Mouse (Mus musculus): ENCODE data around the gene Megf11.

Megf11 gene

GRCm38 (mm10) chr9:64528061-64528460 is 142.6 kb downstream of the Megf11 start:
- DNase-seq = no peak

- DNase-seq = no peak
Observed at GRCm38 (mm10) chr9:64528595-64528994, 143.2 kb downstream of the Megf11 start.

GRCm38 (mm10) chr9:64531935-64532334 is 146.5 kb downstream of the Megf11 start:
- no peak for DNase-seq

- no peak for DNase-seq
Observed at GRCm38 (mm10) chr9:64532711-64533242, 147.4 kb downstream of the Megf11 start.

- no peak for DNase-seq
Observed at GRCm38 (mm10) chr9:64533488-64534119, 148.2 kb downstream of the Megf11 start.

GRCm38 (mm10) chr9:64534313-64534712 is 148.9 kb downstream of the Megf11 start:
- no peak for DNase-seq

GRCm38 (mm10) chr9:64534856-64535539 is 149.6 kb downstream of the Megf11 start:
- no peak for DNase-seq

GRCm38 (mm10) chr9:64537821-64538220 is 152.4 kb downstream of the Megf11 start:
- no peak for DNase-seq

GRCm38 (mm10) chr9:64542246-64542645 is 156.8 kb downstream of the Megf11 start:
- DNase-seq = no peak

- no peak for DNase-seq
Observed at GRCm38 (mm10) chr9:64543125-64543524, 157.7 kb downstream of the Megf11 start.

GRCm38 (mm10) chr9:64546344-64546991 is 161.0 kb downstream of the Megf11 start:
- DNase-seq = no peak

- DNase-seq = no peak
Observed at GRCm38 (mm10) chr9:64548332-64548731, 162.9 kb downstream of the Megf11 start.

GRCm38 (mm10) chr9:64551307-64551706 is 165.9 kb downstream of the Megf11 start:
- no peak for DNase-seq

- no peak for DNase-seq
Observed at GRCm38 (mm10) chr9:64552046-64552445, 166.6 kb downstream of the Megf11 start.

GRCm38 (mm10) chr9:64553441-64553840 is 168.0 kb downstream of the Megf11 start:
- no peak for DNase-seq

GRCm38 (mm10) chr9:64555620-64556019 is 170.2 kb downstream of the Megf11 start:
- DNase-seq = no peak

GRCm38 (mm10) chr9:64557110-64557745 is 171.8 kb downstream of the Megf11 start:
- no peak for DNase-seq

- no peak for DNase-seq
Observed at GRCm38 (mm10) chr9:64557846-64558530, 172.6 kb downstream of the Megf11 start.

- DNase-seq = no peak
Observed at GRCm38 (mm10) chr9:64564315-64564767, 178.9 kb downstream of the Megf11 start.

GRCm38 (mm10) chr9:64565915-64566314 is 180.5 kb downstream of the Megf11 start:
- DNase-seq = no peak

GRCm38 (mm10) chr9:64566376-64566775 is 180.9 kb downstream of the Megf11 start:
- DNase-seq = no peak

GRCm38 (mm10) chr9:64567482-64567881 is 182.1 kb downstream of the Megf11 start:
- DNase-seq = no peak

Data from spleen, adult 18-20 months (tissue).